Mouse (Mus musculus) embryonic fibroblast, embryonic 13.5 days (primary cell): ENCODE results near the gene Ppie.

Source experiments
- CTCF ChIP-seq: IDR thresholded peaks from 2 replicates; pipeline ENCODE4 v1.5.1; 2011; ENCODE audit warnings: mild to moderate bottlenecking, control low read depth, low read length, moderate library complexity, borderline replicate concordance; ENCODE audit not compliant: insufficient read depth
- POLR2A ChIP-seq: IDR thresholded peaks from 2 replicates; pipeline ENCODE4 v1.6.1; 2011; ENCODE audit warnings: low read depth, mild to moderate bottlenecking, control low read depth, low read length, moderate library complexity

GRCm38 (mm10) chr4:123078231-123078630, 61.5 kb downstream of the Ppie start:
- TF ChIP-seq POLR2A (no peak), CTCF (no peak)
